In the genomic region with DNA sequence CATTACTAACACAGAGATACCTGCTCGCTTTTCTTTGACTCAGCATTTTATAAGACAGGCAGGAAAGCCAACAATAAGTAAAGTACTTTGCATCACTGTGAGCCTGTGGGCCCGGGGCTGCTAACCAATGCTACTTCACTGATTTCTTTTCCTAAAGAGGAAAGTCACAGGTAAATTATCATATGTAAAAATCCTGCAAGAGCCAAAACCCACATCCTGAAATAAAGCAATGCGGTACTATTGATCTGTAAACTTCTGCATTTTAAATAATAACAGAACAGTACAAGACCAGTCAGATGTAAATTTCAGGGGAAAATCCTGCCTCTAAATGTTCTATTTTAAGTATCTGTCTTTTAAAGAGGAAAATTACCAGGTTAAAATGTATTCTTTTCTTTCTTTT, we compare ENCODE assay signal across 28 mouse cellular contexts.
"Had no signal": no experiment of that assay in that cellular context is flagged by ENCODE, and none has a peak within 500 bp of the region (broad histone marks: within the 10 kb centered on the region; RNA-seq: fewer than 3 reads in every experiment).

No protein-coding gene starts in this region.

- H3K9me3 ChIP-seq: heart, embryonic 13.5 days; heart, embryonic 15.5 days; hindbrain, embryonic 13.5 days; hindbrain, embryonic 15.5 days; kidney, embryonic 15.5 days; limb, embryonic 13.5 days; limb, embryonic 15.5 days; liver, embryonic 12.5 days had no signal

- H3K4me1 ChIP-seq: heart, embryonic 13.5 days; heart, embryonic 15.5 days; hindbrain, embryonic 13.5 days; hindbrain, embryonic 15.5 days; kidney, embryonic 15.5 days; limb, embryonic 13.5 days; limb, embryonic 15.5 days; liver, embryonic 12.5 days had no signal

- H3K27ac ChIP-seq: gastrocnemius, adult 2 months; heart, adult 2 months; heart, embryonic 13.5 days; heart, embryonic 15.5 days; hindbrain, embryonic 13.5 days; hindbrain, embryonic 15.5 days; hindbrain, postnatal 0 days; kidney, embryonic 15.5 days; kidney, postnatal 0 days; limb, embryonic 13.5 days; limb, embryonic 15.5 days; liver, embryonic 12.5 days; liver, embryonic 14.5 days had no signal

- H3K4me3 ChIP-seq: gastrocnemius, adult 2 months; heart, adult 2 months; heart, embryonic 13.5 days; heart, embryonic 15.5 days; hindbrain, embryonic 13.5 days; hindbrain, embryonic 15.5 days; kidney, embryonic 15.5 days; limb, embryonic 13.5 days; limb, embryonic 15.5 days; liver, embryonic 12.5 days had no signal

- H3K36me3 ChIP-seq: heart, embryonic 13.5 days; heart, embryonic 15.5 days; hindbrain, embryonic 13.5 days; hindbrain, embryonic 15.5 days; kidney, embryonic 15.5 days; limb, embryonic 13.5 days; limb, embryonic 15.5 days; liver, embryonic 12.5 days had no signal

- ATAC-seq: hindbrain, postnatal 0 days; intestine, embryonic 16.5 days; liver, embryonic 12.5 days had no signal

- H3K27me3 ChIP-seq: heart, embryonic 13.5 days; heart, embryonic 15.5 days; hindbrain, embryonic 13.5 days; hindbrain, embryonic 15.5 days; kidney, embryonic 15.5 days; limb, embryonic 13.5 days; limb, embryonic 15.5 days; liver, embryonic 12.5 days had no signal

- DNase-seq: gastrocnemius, adult 2 months; gastrocnemius, postnatal 14 days; gastrocnemius, postnatal 36 days; heart, adult 11 months; heart, adult 2 months; heart, postnatal 14 days; heart, postnatal 36 days; kidney, adult 11 months; kidney, adult 2 months; kidney, adult 9 months; kidney, postnatal 14 days; kidney, postnatal 36 days; layer of hippocampus, adult 9-11 months; layer of hippocampus, postnatal 36 days; left cerebral cortex, postnatal 4 days had no signal

- H3K9ac ChIP-seq: heart, embryonic 13.5 days; heart, embryonic 15.5 days; hindbrain, embryonic 13.5 days; hindbrain, embryonic 15.5 days; kidney, embryonic 15.5 days; limb, embryonic 13.5 days; limb, embryonic 15.5 days; liver, embryonic 12.5 days; liver, embryonic 14.5 days had no signal

- H3K4me2 ChIP-seq: heart, embryonic 11.5 days; heart, embryonic 13.5 days; heart, embryonic 15.5 days; hindbrain, embryonic 13.5 days; hindbrain, embryonic 15.5 days; kidney, embryonic 15.5 days; limb, embryonic 13.5 days; limb, embryonic 15.5 days; liver, embryonic 12.5 days had no signal
